Mouse (Mus musculus) liver, adult 2 months (tissue): ENCODE measurements around the gene Otos.

Source experiments
- CTCF ChIP-seq: fragments of 200-500 bp; IDR thresholded peaks from 2 replicates; pipeline ENCODE4 v1.5.1; 2011; ENCODE audit warnings: low read depth, low read length, control low read depth
- POLR2A ChIP-seq: fragments of 200-500 bp; IDR thresholded peaks from 2 replicates; pipeline ENCODE4 v1.6.1; 2011; ENCODE audit warnings: low read length, control low read depth; ENCODE audit not compliant: insufficient read depth; ENCODE audit errors: extremely low read depth

- TF ChIP-seq CTCF (no peak), POLR2A (no peak)
Observed at GRCm38 (mm10) chr1:92632196-92632595, 16.4 kb downstream of the Otos start.
